Mouse (Mus musculus) adrenal gland, adult 18-20 months (tissue): ENCODE data around the gene Mapk3. TPM values are rescaled to one million over a fixed set of nuclear protein-coding genes. Genes with fewer than 3 reads are reported as not detected.
A peak's percentile ranks its signal among the peaks of the same experiment; 100 is the strongest.
"Not testable (repeated sequence)": the region's sequence is repeated elsewhere in the genome, so short reads cannot be mapped to it uniquely, and the experiment has no call there.

Experiments
- DNase-seq, 2 experiments: peaks; one replicate each; pipeline ENCODE4 v3.0.0; 2021 to 2022; ENCODE audit warnings: low spot score in 2 of 2
- total RNA-seq, 2 experiments: library from RNA; stranded (reverse); gene quantifications; 1 replicate in 1 of 2; 2 replicates in 1 of 2; pipeline ENCODE4 v1.2.3; 2021

The Mapk3 gene
- total RNA-seq, 2 experiments from 2014 or later = 123 to 131 TPM

DNA sequence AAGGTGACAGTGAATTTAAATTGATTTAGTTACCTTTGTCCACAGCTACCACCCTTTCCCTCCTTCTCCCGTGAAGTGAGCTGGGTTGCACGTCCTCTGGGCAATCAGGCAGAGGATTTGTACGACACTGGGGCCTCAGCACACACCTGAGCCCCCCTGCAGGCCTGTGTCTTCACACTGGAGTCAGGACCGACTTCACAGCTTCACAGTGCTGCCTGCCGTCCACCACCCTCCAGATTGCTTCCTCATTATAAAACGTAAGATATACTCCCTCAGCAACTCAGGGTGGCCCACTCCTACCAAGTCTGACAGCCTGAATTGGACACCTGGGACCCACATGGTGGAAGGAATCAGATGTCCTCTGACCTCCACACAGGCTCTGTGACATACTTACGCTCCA is 862 bp upstream of the Mapk3 start:
- DNase-seq = no peak

DNA sequence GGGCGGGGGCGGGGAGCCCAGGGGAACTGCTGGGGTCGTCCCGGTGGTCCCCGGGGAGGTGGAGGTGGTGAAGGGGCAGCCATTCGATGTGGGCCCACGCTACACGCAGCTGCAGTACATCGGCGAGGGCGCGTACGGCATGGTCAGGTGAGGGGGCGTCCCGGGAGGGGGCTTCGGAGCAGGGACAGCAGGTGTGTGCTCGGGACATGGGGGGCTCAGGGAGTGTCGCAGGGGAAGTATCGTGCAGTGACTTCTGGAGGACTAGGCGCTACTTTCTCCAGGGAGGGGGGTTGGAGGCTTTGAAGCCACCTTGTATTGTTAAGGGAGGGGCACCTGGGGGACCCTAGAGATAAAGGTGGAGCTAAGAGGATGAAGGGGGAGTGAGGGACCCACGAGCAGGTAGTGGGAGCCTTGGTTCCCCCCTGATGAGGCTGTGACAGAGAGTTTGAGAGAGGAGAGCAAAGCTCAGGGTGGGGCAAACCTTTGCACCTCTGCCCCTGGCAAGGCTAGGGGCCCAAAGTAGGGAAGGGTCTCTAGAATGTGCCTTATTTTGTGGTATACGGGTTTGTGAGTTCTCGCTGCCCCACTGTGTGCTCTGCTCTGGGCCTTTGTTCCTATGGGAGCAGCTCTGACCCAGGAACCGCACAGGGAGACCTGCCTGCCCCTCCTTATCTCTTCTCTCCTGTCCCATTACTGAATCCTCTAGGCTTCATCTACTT is 430 bp downstream of the Mapk3 start:
- no peak for DNase-seq

DNA sequence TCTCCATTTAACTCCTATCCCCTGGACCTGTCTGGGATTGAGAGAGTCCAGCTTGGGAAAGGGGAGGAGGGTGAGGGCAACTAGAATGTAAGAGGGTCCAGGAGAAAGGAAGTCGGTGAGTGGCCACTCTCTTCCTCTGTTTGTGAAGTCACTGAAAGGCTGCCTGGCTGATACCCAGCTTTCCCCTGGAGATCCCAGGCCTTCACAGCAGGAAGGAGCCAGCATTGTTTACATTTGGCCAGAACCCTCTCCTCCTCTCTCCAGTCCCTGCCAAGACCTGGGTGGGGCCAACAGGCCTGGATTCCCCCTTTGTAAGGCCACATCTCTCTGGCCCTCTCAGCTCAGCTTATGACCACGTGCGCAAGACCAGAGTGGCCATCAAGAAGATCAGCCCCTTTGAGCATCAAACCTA is 996 bp downstream of the Mapk3 start:
- DNase-seq = no peak

DNA sequence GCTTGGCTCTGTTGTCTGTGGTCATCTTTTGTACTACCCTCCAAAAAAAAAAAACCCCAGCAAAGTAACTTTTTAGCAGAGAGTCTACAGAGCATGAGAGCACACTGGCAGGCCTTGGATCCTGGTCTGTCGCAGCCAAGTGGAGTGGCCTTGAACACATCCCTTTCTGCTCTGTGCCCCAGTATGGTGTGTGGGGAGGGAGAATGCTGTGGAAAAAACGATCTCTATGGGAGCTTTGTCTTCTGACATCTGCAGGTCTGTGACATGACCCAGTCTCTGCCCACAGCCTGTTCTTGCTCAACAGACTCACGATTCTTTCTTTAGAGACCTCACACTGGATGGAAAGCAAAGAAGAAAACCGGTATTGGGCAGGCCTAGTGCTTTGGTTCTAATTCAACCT is 1.6 kb downstream of the Mapk3 start:
- no peak for DNase-seq

DNA sequence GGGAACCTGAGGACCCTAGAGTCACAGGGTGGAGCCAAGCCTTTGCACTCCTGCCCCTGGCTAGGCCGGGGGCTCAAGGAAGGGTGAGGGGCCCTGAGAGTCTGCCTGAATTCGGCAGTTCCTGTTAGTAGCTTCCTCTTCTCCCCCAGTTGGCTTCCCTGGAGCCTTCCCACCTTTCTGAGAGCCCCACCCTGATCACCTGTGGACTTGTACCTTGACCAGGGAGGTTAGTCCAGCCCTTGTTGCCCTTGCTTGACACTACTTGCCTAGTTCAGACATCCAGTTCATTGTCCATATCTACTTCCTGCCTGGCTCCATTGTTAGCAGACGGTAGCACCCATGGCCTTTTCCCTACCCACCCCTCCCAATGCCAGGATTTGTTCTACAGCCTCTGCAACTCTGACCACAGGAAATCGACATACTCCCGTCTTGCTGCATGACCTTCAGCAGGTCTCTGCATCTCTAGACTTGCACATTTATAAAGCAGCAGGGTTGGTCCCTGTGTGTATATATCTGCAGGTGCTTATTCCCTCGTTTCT is 2.2 kb downstream of the Mapk3 start:
- DNase-seq = no peak

DNA sequence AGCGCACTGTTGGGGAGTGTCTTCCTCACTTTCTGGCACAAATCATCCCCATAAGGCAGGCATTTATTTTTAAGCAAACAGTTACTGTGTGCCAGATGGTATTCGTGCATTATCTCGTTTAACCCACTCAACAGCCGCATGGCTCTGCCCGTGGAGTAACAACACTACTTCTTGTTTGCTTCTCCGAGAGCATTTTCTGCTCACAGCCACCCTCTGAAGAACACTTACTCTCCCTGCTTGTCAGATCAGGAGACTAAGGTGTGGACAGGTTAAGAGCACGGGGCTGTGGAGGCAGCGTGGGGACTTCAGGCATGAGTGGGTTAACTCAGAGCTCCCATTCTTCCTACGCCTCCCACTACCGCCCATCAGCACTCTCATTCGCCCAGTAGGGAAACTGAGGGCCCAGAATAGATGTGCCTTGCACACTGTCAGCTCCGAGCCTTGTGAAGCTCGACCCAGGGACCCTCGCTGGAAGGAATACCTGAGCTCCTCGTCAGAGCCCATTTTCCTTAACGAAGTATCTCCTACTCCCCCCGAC is 3.1 kb downstream of the Mapk3 start:
- DNase-seq = no peak

DNA sequence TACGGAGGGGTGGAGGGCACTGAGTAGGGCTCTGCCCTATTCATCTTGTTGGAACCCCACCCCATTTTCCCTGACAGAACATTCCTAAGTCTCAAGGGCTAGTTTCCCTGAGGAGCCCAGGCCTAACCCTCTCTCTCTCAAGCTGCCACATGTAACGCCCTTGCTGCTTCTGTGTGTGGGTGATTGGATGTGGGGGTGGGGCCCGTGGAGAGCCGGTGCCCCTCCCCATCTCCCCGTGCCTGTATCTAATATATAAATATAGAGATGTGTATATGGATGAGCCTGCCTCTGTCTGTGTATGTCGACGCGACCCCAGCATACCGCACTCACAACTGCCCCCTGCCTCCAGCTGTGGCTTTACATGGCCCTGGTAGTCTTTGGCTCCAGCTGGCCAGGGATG is 6.1 kb downstream of the Mapk3 start:
- DNase-seq = no peak

DNA sequence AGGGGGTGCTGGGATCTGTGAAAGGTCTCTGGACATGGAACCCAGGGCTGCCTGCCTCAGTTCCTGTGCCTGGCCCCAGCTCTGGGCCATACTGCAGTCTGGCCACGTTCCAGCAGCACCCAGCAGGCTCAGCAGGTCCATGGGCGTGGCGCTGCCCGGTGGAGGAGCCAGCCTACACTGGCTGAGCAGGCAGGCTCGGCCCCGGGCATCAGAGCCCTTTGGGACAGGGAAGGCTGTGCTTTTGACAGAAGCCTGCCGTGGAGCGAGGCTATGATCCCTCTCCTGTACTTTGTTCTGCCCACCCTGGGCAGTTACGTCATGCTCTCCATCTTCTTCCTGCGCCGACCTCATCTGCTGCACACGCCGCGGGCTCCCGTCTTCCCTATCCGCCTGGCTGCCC is 6.8 kb downstream of the Mapk3 start, which contains the start of gene Gdpd3:
Gene Gdpd3, plus strand, starts transcription at position 134 of the 400 bp plus-strand sequence.
- DNase-seq = no peak

DNA sequence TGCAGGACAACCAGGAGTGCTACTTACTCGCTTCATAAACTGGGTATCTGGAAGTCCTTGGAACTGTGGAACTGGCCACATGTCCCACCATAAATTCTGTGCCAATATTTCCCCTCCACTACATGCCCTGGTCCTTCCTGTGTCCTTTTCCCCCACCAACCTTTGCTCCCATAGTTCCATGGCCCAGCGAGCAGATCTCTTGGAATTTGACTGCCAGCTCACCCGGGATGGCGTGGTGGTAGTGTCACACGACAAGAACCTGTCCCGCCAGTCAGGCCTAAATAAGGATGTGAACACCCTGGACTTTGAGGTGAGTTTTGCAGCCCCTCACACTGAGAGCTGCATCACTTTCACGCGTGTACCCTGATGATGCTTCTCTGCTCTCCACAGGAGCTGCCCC is 7.6 kb downstream of the Mapk3 start:
- DNase-seq = no peak

DNA sequence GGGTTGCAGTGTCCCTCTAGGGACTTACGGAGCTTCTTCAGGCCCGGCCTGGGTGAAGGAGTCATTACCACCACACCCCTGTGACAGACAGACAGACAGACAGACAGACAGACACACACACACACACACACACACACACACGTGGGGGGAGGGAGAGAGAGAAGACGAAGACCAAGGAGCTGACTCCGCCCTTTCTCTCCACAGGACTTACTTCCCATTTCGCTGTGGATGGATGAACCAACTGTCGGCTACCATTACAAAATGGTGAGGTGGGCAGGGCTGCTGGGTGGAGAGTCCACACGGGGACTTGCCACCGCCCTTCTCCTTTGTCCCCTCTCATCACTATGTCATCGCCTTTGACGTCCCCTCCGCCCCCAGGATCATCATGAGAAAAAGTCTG is 11.4 kb downstream of the Mapk3 start:
- no peak for DNase-seq

DNA sequence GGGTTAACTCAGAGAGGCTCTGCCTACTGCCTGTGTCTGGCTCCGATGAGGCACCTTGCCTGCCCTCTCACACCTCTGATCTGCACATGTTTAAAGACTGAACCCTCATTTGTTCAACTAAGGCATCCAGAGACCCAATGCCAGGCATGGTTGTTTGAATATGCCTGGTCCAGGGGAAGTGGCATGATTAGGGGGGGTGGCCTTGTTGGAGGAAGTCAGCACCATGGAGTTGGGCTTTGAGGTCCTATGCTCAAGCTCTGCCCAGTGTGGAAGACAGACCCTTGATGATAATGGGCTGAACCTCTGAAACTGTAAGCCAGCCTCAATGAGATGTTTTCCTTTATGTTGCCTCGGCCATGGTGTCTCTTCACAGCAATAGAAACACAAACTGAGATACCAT is 13.9 kb downstream of the Mapk3 start:
- DNase-seq = no peak

DNA sequence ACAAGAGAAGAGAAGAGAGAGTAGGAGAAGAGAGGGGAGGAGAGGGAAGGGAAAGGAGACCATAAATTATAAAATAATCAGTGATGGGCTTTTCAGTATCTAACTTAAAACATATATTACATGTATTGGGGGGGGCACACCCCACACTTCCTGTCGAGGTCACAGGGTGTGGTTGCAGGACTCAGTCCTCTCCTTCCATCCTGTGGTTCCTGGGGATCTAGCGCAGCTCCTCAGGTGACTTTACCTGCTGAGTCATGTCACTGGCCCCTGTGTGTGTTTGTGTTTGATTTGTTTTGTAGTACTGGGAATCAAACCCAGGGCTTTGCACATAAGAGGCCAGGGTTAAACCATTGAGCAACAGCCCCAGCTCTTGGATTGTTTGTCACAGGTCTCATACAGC is 15.1 kb downstream of the Mapk3 start:
- DNase-seq = no peak

DNA sequence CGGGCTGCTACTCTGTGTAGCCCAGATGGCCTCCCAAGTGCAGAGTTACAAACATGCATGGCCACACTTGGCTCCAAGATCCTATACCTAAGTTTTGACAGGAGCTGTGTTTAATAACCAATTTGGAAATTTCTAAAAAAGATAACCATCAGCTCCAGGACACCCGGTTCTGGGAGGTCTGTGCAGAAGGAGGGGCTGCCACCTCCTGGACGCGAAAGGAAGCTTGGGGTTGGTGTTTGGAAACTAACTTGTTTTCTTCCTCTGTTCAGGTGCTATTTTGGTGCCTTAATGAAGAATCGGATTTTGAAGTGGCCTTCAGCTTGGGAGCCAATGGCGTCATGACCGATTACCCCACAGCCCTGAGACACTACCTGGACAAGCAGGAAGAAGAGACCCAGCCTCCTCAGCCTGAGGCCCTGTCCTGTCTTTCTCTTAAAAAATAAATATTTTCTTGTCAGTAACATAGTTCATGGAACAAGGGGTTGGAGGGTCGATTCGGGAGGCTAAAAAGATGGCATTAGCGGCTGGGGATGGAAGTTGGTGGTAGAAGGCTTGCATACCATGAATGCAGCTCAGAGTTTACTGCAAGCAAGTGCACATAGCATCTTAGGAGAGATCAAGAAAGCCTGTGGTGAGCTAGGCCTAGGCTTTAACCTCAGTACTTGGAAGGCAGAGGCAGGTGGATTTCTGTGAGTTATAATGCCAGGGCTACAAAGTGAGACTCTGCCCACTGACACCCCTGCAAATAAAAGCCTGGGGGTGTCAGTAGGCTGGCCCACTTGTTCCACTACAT is 16.0 kb downstream of the Mapk3 start:
- no peak for DNase-seq

DNA sequence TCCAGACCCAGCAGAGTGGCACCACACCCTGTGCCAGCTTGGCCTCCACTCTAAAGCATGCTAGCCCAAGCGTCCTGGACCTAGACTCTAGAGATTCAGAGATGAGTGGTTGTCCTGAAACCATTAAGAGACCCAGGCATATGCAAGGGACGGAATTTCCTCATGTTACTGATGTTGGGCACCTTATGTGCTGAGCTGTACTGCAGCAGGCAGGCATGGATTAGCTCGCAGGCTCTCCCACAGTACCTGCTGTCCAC is 16.5 kb downstream of the Mapk3 start:
- DNase-seq = no peak

DNA sequence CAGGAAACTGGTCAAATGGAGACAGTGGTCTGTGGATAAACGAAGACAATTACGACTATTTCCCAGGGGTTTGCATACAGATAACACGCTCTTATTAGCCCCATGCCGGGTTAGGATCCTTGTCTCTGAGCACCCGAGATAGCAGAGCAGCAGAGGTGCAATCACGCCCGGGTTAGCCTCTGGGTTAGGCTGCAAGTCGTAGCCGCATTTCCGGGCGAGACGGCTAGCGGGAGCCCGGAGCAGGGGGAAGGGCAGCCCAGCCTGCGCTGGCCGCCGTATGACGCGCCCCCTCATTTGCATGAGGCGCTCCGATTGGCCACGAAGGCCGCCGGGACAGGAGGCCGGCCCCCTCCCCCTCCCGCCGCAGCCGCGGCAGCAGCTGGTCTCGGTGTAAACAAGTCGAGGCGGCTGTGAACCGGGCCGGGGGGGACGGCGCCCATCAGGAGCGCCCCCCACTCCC is 17.2 kb downstream of the Mapk3 start, which contains the start of gene Ypel3:
Gene Ypel3, plus strand, starts transcription at position 358 of the 460 bp plus-strand sequence.
- DNase-seq = peak; percentile 92 to 93

DNA sequence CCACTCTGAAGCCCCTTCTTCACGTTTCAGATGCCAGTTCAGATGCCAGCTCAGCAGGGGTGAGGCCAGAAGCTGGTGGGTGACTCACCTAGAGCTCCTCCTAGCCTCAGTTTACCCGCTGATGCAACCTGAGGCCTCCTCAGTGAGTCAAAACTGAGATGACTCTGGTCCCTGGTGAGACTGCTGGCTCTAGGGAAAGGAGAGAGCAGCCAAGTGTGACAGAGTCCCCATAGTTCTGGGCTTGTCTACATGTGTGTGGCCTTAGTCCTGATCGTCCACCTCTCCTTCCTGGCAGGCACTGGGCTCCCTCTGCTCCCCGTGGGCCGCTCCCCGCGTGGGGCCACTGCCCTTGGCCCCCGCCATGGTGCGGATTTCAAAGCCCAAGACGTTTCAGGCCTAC is 18.1 kb downstream of the Mapk3 start:
- DNase-seq = no peak

DNA sequence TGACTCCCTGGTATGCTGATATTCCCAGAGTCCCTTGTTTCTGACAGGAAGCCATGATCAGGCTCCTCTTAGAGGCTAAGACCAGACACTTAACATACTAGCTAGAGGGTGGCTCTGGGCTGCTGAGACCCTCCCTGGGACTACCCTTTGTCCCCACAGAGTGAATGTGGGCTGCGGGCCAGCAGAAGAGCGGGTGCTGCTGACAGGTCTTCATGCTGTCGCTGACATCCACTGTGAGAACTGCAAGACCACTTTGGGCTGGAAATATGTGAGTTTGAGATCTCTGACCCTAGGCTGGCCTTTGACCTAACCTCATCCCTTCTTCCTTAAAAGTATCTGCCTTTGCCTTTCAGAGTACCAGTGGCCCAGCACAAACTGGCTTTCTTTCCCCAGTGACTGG is 18.7 kb downstream of the Mapk3 start:
- no peak for DNase-seq

DNA sequence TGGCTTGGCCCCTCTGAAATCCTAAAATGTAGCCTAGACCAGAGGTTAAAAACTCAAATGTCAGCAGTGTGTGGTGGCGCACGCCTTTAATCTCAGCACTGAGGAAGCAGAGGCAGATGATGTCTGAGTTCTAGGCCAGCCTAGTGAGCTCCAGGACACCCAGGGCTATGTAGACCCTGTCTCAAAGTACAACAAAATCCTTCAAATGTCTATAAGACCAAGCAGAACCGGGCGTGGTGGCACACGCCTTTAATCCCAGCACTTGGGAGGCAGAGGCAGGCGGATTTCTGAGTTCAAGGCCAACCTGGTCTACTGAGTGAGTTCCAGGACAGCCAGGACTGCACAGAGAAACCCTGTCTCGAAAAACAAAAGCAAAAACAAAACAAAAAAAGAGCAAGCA is 19.7 kb downstream of the Mapk3 start:
- not testable (repeated sequence) for DNase-seq

DNA sequence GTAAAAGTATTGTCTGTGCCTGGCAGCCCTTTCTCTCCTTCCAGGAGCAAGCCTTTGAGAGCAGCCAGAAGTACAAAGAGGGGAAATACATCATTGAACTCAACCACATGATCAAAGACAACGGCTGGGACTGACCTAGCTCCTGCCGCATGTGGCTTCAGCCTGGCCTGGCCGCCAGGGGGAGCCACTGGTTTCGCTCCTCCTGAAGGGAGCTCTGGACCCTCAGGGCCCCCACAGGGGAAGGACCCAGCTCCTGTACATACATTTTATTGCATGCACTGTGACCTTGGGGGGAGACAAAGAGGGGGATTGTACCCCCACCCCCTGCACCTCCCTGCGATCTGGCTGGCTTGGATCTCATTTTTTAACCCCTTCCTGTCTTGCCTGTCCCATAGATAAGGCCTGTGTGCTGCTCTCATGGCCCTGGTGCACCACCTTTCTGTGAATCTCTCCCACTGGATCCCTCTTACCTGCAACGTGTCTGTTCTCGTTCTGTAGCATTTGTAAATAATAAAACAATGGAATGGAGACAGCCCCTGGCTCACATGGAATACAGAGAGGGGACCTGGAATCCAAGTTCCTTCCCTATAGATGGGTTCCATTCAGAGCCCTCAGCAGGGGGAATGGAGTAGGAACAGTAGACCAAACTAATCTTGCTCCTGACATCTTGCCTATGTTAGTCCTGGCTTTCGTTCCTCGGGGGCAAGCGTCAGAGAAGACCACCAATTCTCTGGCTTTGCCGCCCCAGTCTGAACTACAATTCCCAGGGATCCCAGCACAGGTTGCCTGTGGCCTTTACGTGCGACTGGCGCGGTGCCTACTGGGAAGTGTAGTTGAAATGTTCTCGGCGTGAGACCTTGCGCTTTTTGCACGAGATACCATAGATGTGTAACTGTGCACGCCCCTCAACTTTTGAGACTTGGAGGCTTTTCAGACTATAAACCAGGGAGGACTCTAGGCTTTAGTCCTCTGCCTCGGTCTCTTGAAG is 20.9 kb downstream of the Mapk3 start:
- DNase-seq = peak; percentile 85 to 90

DNA sequence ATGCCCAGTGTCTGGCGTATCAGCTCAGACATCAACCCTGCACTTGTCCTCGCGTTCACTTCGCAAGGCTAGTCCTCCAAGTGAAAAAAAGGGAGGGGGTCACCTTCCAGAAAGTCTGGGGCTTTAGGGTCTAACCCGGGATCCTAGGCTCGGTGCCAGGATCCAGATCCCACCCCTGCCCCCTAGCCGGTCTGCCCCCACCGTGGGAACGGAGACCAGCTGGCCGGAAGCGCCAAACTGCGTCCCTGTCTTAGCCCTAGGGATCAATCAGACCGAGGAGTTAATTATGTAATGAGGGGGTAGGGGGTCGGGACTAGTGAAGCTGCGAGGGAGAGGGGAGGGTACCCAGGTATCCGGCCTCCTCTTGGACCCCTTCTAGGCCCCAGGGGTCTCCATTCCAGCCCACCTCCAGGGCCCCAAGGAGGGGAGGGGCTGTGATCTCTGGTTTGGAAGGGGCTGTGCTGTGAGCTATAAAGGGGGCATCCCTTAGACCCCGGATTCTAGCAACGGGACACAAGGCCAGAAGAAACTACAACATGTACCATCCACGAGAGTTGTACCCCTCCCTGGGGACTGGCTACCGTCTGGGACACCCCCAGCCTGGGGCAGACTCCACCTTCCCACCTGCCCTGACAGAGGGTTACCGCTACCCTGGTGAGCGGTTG is 21.7 kb downstream of the Mapk3 start, which contains the start of gene Tbx6:
Gene Tbx6, plus strand, starts transcription at position 513 of the 665 bp plus-strand sequence.
- DNase-seq = no peak
